Mouse (Mus musculus): ENCODE measurements at regions not wholly inside any gene's neighbourhood (a gene's known extent, or its start where the extent isn't known, plus 50 kb on each side); places are given as distances from the start of the nearest gene placed in this dataset.
A peak's percentile ranks its signal among the peaks of the same experiment; 100 is the strongest.

DNA sequence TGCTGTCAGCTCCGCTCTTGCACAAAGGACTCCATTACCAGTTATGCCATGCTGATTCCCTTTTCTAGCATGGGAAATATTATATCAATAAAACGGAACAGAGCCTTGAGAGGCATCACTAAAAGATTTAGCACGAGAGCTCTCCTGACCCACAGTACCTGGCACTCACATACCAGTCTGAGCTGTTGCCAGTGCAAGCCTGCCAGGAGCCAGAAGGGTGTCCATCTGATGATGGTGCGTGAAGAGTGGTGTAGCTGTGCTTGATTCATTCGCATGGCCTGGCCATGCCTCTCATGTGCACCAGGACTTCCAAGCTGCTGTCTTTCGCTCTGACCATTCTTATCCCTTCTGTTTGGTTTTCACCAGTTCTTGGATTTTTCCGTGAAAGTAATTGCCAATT lies 102.3 kb upstream of the Irx4 start:
- Histone ChIP-seq H3K4me2 (replicated peaks; ENCODE audit: low read depth, low read length) (no peak overlapping the region), H3K9ac (replicated peaks; ENCODE audit: low read depth, low read length) (no peak overlapping the region), H3K4me3 (ENCODE audit: low read depth, low read length) (no peak overlapping the region), H3K9me3 (ENCODE audit: control insufficient read depth, low read depth, low read length) (no peaks in the 10 kb centered on the region), H3K27me3 (ENCODE audit: control insufficient read depth, insufficient read depth, low read length) (no peaks in the 10 kb centered on the region), H3K4me1 (ENCODE audit: control insufficient read depth, insufficient read depth, low read length) (no peaks in the 10 kb centered on the region), H3K36me3 (ENCODE audit: control insufficient read depth, insufficient read depth, low read length) (no peaks in the 10 kb centered on the region), H3K27ac (ENCODE audit: low read length) (no peak overlapping the region)
- ATAC-seq (ENCODE audit: insufficient number of reproducible peaks, insufficient read depth, low FRiP score, low read depth): no peak
- WGBS: 81% methylated on average over 7 of the region's 7 CpGs

GRCm38 (mm10) chr13:73159454-73159853 lies 100.8 kb upstream of the Irx4 start:
- Histone ChIP-seq H3K9me3 (ENCODE audit: control insufficient read depth, low read depth, low read length) (no peaks in the 10 kb centered on the region), H3K4me3 (ENCODE audit: low read depth, low read length) (no peak overlapping the region), H3K9ac (replicated peaks; ENCODE audit: low read depth, low read length) (no peak overlapping the region), H3K27ac (ENCODE audit: low read length) (no peak overlapping the region), H3K4me1 (ENCODE audit: control insufficient read depth, insufficient read depth, low read length) (no peaks in the 10 kb centered on the region), H3K4me2 (replicated peaks; ENCODE audit: low read depth, low read length) (peak overlapping the region; percentile 48), H3K36me3 (ENCODE audit: control insufficient read depth, insufficient read depth, low read length) (no peaks in the 10 kb centered on the region), H3K27me3 (ENCODE audit: control insufficient read depth, insufficient read depth, low read length) (no peaks in the 10 kb centered on the region)
- no peak for ATAC-seq (ENCODE audit: insufficient number of reproducible peaks, insufficient read depth, low FRiP score, low read depth)
- 43% methylated on average over 7 of the region's 7 CpGs for WGBS

GRCm38 (mm10) chr13:73159865-73160264 lies 100.4 kb upstream of the Irx4 start:
- peak overlapping the region; percentile 21; the same call in 1 of the 2 replicates for H3K4me3 ChIP-seq (ENCODE audit: low read depth, low read length)
- 12% methylated on average over 9 of the region's 9 CpGs for WGBS
- peak overlapping the region; percentile 48 for H3K4me2 ChIP-seq (replicated peaks; ENCODE audit: low read depth, low read length)
- no peak overlapping the region for H3K27ac ChIP-seq (ENCODE audit: low read length)
- ATAC-seq (ENCODE audit: insufficient number of reproducible peaks, insufficient read depth, low FRiP score, low read depth): no peak
- no peak overlapping the region for H3K9ac ChIP-seq (replicated peaks; ENCODE audit: low read depth, low read length)
- no peaks in the 10 kb centered on the region for H3K27me3 ChIP-seq (ENCODE audit: control insufficient read depth, insufficient read depth, low read length)
- no peaks in the 10 kb centered on the region for H3K9me3 ChIP-seq (ENCODE audit: control insufficient read depth, low read depth, low read length)
- no peaks in the 10 kb centered on the region for H3K36me3 ChIP-seq (ENCODE audit: control insufficient read depth, insufficient read depth, low read length)
- H3K4me1 ChIP-seq (ENCODE audit: control insufficient read depth, insufficient read depth, low read length): no peaks in the 10 kb centered on the region

DNA sequence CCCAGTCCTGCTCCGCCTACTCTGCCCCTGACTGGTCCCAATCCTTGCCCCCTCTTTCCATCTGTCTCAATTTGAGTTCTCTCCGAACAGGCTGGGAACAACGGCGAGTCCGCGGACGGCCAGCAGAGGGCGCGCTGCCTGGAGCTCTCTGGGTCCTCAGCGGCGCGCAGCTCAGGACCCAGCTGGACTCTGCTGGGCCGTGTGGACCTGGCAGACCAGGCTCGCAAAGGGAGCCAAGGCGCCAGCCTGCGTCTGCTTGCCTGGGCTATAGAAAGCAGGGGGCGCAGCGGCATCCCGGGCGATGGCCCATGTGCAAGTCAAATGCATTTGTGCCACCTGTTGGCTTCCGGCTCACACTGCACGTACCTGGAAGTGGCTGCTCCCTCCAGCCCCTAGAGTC lies 100.0 kb upstream of the Irx4 start:
- ATAC-seq (ENCODE audit: insufficient number of reproducible peaks, insufficient read depth, low FRiP score, low read depth): peak; percentile 95
- Histone ChIP-seq H3K27me3 (ENCODE audit: control insufficient read depth, insufficient read depth, low read length) (no peaks in the 10 kb centered on the region), H3K4me1 (ENCODE audit: control insufficient read depth, insufficient read depth, low read length) (no peaks in the 10 kb centered on the region), H3K9ac (replicated peaks; ENCODE audit: low read depth, low read length) (no peak overlapping the region), H3K9me3 (ENCODE audit: control insufficient read depth, low read depth, low read length) (no peaks in the 10 kb centered on the region), H3K27ac (ENCODE audit: low read length) (no peak overlapping the region), H3K36me3 (ENCODE audit: control insufficient read depth, insufficient read depth, low read length) (no peaks in the 10 kb centered on the region), H3K4me2 (replicated peaks; ENCODE audit: low read depth, low read length) (peak overlapping the region; percentile 48), H3K4me3 (ENCODE audit: low read depth, low read length) (peak overlapping the region; percentile 21; the same call in 1 of the 2 replicates)
- WGBS: 1% methylated on average over 22 of the region's 22 CpGs

DNA sequence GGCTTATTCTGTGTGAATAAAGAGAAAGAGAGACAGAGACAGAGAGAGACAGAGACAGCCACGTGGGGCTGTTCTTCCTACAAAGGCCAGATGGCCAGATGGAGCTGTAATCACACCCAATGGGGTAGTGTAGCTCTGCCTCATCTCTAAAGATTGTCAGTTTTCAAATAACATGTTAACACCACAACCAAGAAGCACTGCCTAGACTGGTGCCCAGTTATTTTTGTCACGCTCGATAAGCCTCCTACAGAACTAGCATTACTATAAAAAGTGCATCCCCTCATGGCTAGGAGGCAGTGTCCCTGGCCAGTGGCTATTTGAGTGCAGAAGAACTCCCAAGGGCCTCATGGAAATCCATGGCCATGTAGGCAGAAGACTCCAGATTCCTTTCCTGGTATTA lies 90.0 kb upstream of the Irx4 start:
- ATAC-seq (ENCODE audit: insufficient number of reproducible peaks, insufficient read depth, low FRiP score, low read depth): no peak
- Histone ChIP-seq H3K9me3 (ENCODE audit: control insufficient read depth, low read depth, low read length) (no peaks in the 10 kb centered on the region), H3K9ac (replicated peaks; ENCODE audit: low read depth, low read length) (no peak overlapping the region), H3K4me3 (ENCODE audit: low read depth, low read length) (no peak overlapping the region), H3K27ac (ENCODE audit: low read length) (no peak overlapping the region), H3K4me1 (ENCODE audit: control insufficient read depth, insufficient read depth, low read length) (no peaks in the 10 kb centered on the region), H3K36me3 (ENCODE audit: control insufficient read depth, insufficient read depth, low read length) (no peaks in the 10 kb centered on the region), H3K4me2 (replicated peaks; ENCODE audit: low read depth, low read length) (no peak overlapping the region), H3K27me3 (ENCODE audit: control insufficient read depth, insufficient read depth, low read length) (no peaks in the 10 kb centered on the region)
- WGBS: 69% methylated on average over 3 of the region's 3 CpGs

- no peak overlapping the region for H3K4me2 ChIP-seq (replicated peaks; ENCODE audit: low read depth, low read length)
- H3K4me1 ChIP-seq (ENCODE audit: control insufficient read depth, insufficient read depth, low read length): no peaks in the 10 kb centered on the region
- H3K36me3 ChIP-seq (ENCODE audit: control insufficient read depth, insufficient read depth, low read length): no peaks in the 10 kb centered on the region
- 83% methylated on average over 3 of the region's 3 CpGs for WGBS
- no peaks in the 10 kb centered on the region for H3K27me3 ChIP-seq (ENCODE audit: control insufficient read depth, insufficient read depth, low read length)
- no peak overlapping the region for H3K9ac ChIP-seq (replicated peaks; ENCODE audit: low read depth, low read length)
- no peaks in the 10 kb centered on the region; the same call in 1 of the 2 replicates for H3K9me3 ChIP-seq (ENCODE audit: control insufficient read depth, low read depth, low read length)
- no peak overlapping the region for H3K4me3 ChIP-seq (ENCODE audit: low read depth, low read length)
- ATAC-seq (ENCODE audit: insufficient number of reproducible peaks, insufficient read depth, low FRiP score, low read depth): no peak
- no peak overlapping the region for H3K27ac ChIP-seq (ENCODE audit: low read length)
These were observed 52.3 kb upstream of the Irx4 start for GRCm38 (mm10) chr13:73207931-73208448.
